ENCODE assay signal across 8 mouse cellular contexts in the genomic region with DNA sequence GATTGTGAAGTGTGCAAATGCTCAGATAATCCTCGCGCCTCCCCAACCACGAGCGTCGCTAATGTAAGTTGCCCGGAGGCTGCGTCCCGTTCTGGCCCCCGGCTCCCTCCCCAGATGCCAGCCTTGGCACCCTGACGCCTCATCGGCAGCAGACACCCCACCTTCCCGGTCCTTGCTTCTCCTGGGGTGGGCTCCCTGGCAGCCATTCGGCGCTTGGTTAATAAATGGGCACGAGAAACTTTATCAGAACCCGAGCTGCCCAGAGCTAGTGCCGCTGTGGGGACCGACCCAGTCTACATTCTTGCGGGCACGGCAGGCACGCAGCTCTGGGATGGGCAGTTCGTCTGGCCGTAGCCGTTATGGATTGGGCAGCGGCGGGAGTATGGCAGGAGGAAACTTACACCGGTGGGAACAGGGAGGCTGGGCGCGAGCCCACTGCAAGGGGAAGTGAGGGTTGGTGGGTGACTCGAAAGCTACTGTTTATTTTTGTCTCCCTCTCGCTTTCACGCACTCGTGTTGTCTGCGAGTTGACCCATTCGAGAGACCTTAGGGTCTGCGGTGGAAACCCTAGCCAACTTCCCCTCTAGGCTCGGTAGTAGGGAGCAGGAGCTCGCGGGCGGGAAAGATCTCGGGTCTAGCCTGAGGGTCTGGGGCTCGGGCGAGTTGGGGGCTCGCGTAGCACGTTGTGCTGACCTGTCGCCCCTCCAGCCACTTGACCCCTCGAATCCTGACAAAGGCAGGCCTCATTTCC. TPM values are rescaled to one million over a fixed set of nuclear protein-coding genes. Genes with fewer than 3 reads are reported as not detected.
A peak's percentile ranks its signal among the peaks of the same experiment; 100 is the strongest.
DNase-seq lines count a peak whose midpoint lies in the region; ATAC-seq and TF ChIP-seq lines count a peak whose summit lies in the region.

No protein-coding gene starts in this region.

- peak overlapping the region; percentile 88 for H3K4me3 ChIP-seq in hindbrain, postnatal 0 days (ENCODE audit: low read length)
- H3K4me3 ChIP-seq in midbrain, postnatal 0 days (ENCODE audit: low read depth, low read length), result peak overlapping the region; percentile 87

- no peaks in the 10 kb centered on the region for H3K27me3 ChIP-seq in hindbrain, postnatal 0 days (ENCODE audit: insufficient read depth, low read length)
- no peaks in the 10 kb centered on the region for H3K27me3 ChIP-seq in midbrain, postnatal 0 days (ENCODE audit: insufficient read depth, low read length)

- H3K9ac ChIP-seq in hindbrain, postnatal 0 days (replicated peaks; ENCODE audit: low read length), result peak overlapping the region; percentile 99
- peak overlapping the region; percentile 98 for H3K9ac ChIP-seq in midbrain, postnatal 0 days (replicated peaks; ENCODE audit: low read length, poor library complexity, severe bottlenecking)

- ATAC-seq in hindbrain, postnatal 0 days, result no peak
- no peak for ATAC-seq in midbrain, postnatal 0 days (ENCODE audit: low FRiP score)

- peak overlapping the region; percentile 100 for H3K27ac ChIP-seq in hindbrain, postnatal 0 days
- H3K27ac ChIP-seq in midbrain, postnatal 0 days (ENCODE audit: low read depth, low read length), result peak overlapping the region; percentile 100

- TF ChIP-seq CTCF in hindbrain, postnatal 0 days (IDR thresholded peaks at IDR 0.05; ENCODE audit: low read depth), result no peak
- TF ChIP-seq CTCF in midbrain, postnatal 0 days (IDR thresholded peaks at IDR 0.05), result no peak

- H3K9me3 ChIP-seq in hindbrain, postnatal 0 days (ENCODE audit: low read length), result no peaks in the 10 kb centered on the region
- no peaks in the 10 kb centered on the region for H3K9me3 ChIP-seq in midbrain, postnatal 0 days (ENCODE audit: low read length)

- peaks cover 27% of the 10 kb centered on the region for H3K4me1 ChIP-seq in hindbrain, postnatal 0 days (ENCODE audit: insufficient read depth, low read length)
- peaks cover 7% of the 10 kb centered on the region; the same call in 1 of the 2 replicates for H3K4me1 ChIP-seq in midbrain, postnatal 0 days (ENCODE audit: insufficient read depth, low read length)

- peak; percentile 62 for DNase-seq in layer of hippocampus, adult 11-12 months (ENCODE audit: low spot score)
- DNase-seq in layer of hippocampus, postnatal 25 days (ENCODE audit: extremely low spot score in 1 of 2, low spot score in 1 of 2), result no peak
- DNase-seq in cerebellum, postnatal 36 days, result peak; percentile 53 to 63
- DNase-seq in gastrocnemius, postnatal 10 days, result peak; percentile 57
- peak; percentile 53 for DNase-seq in hindbrain, postnatal 0 days (ENCODE audit: low spot score)
- DNase-seq in liver, result peak; percentile 64
- peak; percentile 58 for DNase-seq in midbrain, postnatal 0 days (ENCODE audit: low spot score)
- peak; percentile 69 to 87 for DNase-seq in spleen, postnatal 4 days (ENCODE audit: low spot score in 2 of 2)

- H3K4me2 ChIP-seq in hindbrain, postnatal 0 days (ENCODE audit: low read depth, low read length), result peak overlapping the region; percentile 92
- H3K4me2 ChIP-seq in midbrain, postnatal 0 days (ENCODE audit: low read depth, low read length, poor library complexity, severe bottlenecking), result peak overlapping the region; percentile 92

- WGBS in hindbrain, postnatal 0 days, result under 1% methylated on average over 48 of the region's 48 CpGs
- WGBS in midbrain, postnatal 0 days, result under 1% methylated on average over 47 of the region's 48 CpGs

- no peaks in the 10 kb centered on the region for H3K36me3 ChIP-seq in hindbrain, postnatal 0 days (ENCODE audit: insufficient read depth, low read length)
- no peaks in the 10 kb centered on the region for H3K36me3 ChIP-seq in midbrain, postnatal 0 days (ENCODE audit: insufficient read depth, low read length)

RNA-seq across cellular contexts. Expression of gene Anp32a, which starts 1.5 kb away (rescaled TPM):
- total RNA-seq in layer of hippocampus, postnatal 25 days (2021), result 100 to 1,000 TPM; 285 to 296 TPM
- 10 to 100 TPM; 85.7 to 96.6 TPM for total RNA-seq in gastrocnemius, postnatal 10 days (2021)
- total RNA-seq in hindbrain, postnatal 0 days (2014; rRNA removed), result 50.7 and 57.2 TPM in 2 replicates
- polyA plus RNA-seq in hindbrain, postnatal 0 days (2015; fragmentation: Nextera tagmentation; extraction: Ambion mirVana), result 112 and 116 TPM in 2 replicates
- 88.8 and 114 TPM in 2 replicates for total RNA-seq in midbrain, postnatal 0 days (2014; rRNA removed)
- 60.5 and 76.2 TPM in 2 replicates for polyA plus RNA-seq in midbrain, postnatal 0 days (2015; fragmentation: Nextera tagmentation; extraction: Ambion mirVana)

Comparison
In these comparisons a context has a peak if more than half of its experiments do, and no peak if none do; other contexts are left out.
1. DNase-seq: peak in layer of hippocampus, adult 11-12 months (single experiment), cerebellum, postnatal 36 days (2 of 2), gastrocnemius, postnatal 10 days (single experiment), hindbrain, postnatal 0 days (single experiment), liver (single experiment), midbrain, postnatal 0 days (single experiment) and spleen, postnatal 4 days (2 of 2); none in layer of hippocampus, postnatal 25 days (0 of 2).